Mouse (Mus musculus): Measurements from ENCODE around the gene Fmo4.
"Not testable (repeated sequence)": the region's sequence is repeated elsewhere in the genome, so short reads cannot be mapped to it uniquely, and the experiment has no call there.

- TF ChIP-seq POLR2A (IDR thresholded peaks at IDR 0.05; ENCODE audit: control insufficient read depth, low read depth, low read length); CTCF (IDR thresholded peaks at IDR 0.05; ENCODE audit: control insufficient read depth, insufficient read depth, insufficient replicate concordance, low read depth, low read length): not testable (repeated sequence)
Observed at GRCm38 (mm10) chr1:162781035-162781434, 32.7 kb downstream of the Fmo4 start.

Measured in testis, adult 2 months (tissue).